Mouse (Mus musculus): ENCODE data around the gene Zfyve1.
A peak's percentile ranks its signal among the peaks of the same experiment; 100 is the strongest.
"Not testable (repeated sequence)": the region's sequence is repeated elsewhere in the genome, so short reads cannot be mapped to it uniquely, and the experiment has no call there.

Zfyve1 gene

GRCm38 (mm10) chr12:83597025-83597501, at the start of gene Zfyve1:
Gene Zfyve1, minus strand, starts transcription at chr12:83597222.
- peak; percentile 100 for DNase-seq

GRCm38 (mm10) chr12:83643116-83643515, 46.1 kb upstream of the Zfyve1 start:
- no peak for DNase-seq

GRCm38 (mm10) chr12:83641233-83641632, 44.2 kb upstream of the Zfyve1 start:
- no peak for DNase-seq

- DNase-seq: no peak
Measured at GRCm38 (mm10) chr12:83633807-83634206, 36.8 kb upstream of the Zfyve1 start.

- DNase-seq: peak; percentile 96
Measured at GRCm38 (mm10) chr12:83632680-83633025, 35.6 kb upstream of the Zfyve1 start.

- DNase-seq: peak; percentile 100
Measured at GRCm38 (mm10) chr12:83631743-83632679, 35.0 kb upstream of the Zfyve1 start.

GRCm38 (mm10) chr12:83630936-83631335, 33.9 kb upstream of the Zfyve1 start, which contains the start of gene Rbm25:
Gene Rbm25, plus strand, starts transcription at chr12:83631236.
- DNase-seq: not testable (repeated sequence)

- peak; percentile 42 for DNase-seq
Measured at GRCm38 (mm10) chr12:83624321-83624720, 27.3 kb upstream of the Zfyve1 start.

GRCm38 (mm10) chr12:83622031-83622755, 25.2 kb upstream of the Zfyve1 start:
- DNase-seq: peak; percentile 69

GRCm38 (mm10) chr12:83620694-83621093, 23.7 kb upstream of the Zfyve1 start:
- not testable (repeated sequence) for DNase-seq

- peak; percentile 37 for DNase-seq
Measured at GRCm38 (mm10) chr12:83618981-83619380, 22.0 kb upstream of the Zfyve1 start.

GRCm38 (mm10) chr12:83617261-83617660, 20.2 kb upstream of the Zfyve1 start:
- no peak for DNase-seq

- DNase-seq: peak; percentile 40
Measured at GRCm38 (mm10) chr12:83606411-83606810, 9.4 kb upstream of the Zfyve1 start.

- DNase-seq: peak; percentile 27
Measured at GRCm38 (mm10) chr12:83602285-83602684, 5.3 kb upstream of the Zfyve1 start.

- no peak for DNase-seq
Measured at GRCm38 (mm10) chr12:83597881-83598280, 859 bp upstream of the Zfyve1 start.

- peak; percentile 78 for DNase-seq
Measured at GRCm38 (mm10) chr12:83596191-83596954, 649 bp downstream of the Zfyve1 start.

- DNase-seq: peak; percentile 88
Measured at GRCm38 (mm10) chr12:83594454-83595040, 2.5 kb downstream of the Zfyve1 start.

- peak; percentile 82 for DNase-seq
Measured at GRCm38 (mm10) chr12:83591754-83592501, 5.1 kb downstream of the Zfyve1 start.

- no peak for DNase-seq
Measured at GRCm38 (mm10) chr12:83586628-83587027, 10.4 kb downstream of the Zfyve1 start.

- no peak for DNase-seq
Measured at GRCm38 (mm10) chr12:83582747-83583146, 14.3 kb downstream of the Zfyve1 start.

- no peak for DNase-seq
Measured at GRCm38 (mm10) chr12:83582106-83582505, 14.9 kb downstream of the Zfyve1 start.

- DNase-seq: no peak
Measured at GRCm38 (mm10) chr12:83580283-83580682, 16.7 kb downstream of the Zfyve1 start.
